8 mouse cellular contexts compared by ENCODE assay signal in the genomic region with DNA sequence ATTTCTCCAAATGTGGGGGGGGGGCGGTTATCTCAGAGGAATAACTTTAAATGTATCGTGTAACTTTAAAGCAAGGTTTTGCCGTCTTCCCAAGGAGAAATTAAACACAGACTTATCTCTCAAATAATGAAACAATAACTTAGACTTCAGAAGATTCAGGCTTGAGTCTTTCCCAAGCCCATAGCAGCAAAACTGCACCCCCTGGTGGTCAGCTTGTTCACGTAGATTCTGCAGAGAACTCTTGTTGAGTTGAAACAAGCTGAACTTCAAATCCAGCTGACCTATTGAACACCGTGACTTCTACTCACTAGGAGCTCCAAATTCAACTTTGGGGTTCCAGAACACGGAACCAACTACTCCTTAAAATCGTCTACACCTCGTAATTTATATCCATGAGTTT. TPM values are rescaled to one million over a fixed set of nuclear protein-coding genes. Genes with fewer than 3 reads are reported as not detected.
DNase-seq lines count a peak whose midpoint lies in the region; ATAC-seq and TF ChIP-seq lines count a peak whose summit lies in the region.

No protein-coding gene starts in this region.

- in situ Hi-C loops in Patski (cut with MboI; ENCODE audit: low pct_unique_long_range_greater_than_20kb) = loop anchor here (5.0 kb wide), 2 partner anchors 92 to 272 kb away; no protein-coding TSS in a partner anchor

- CTCF ChIA-PET in Patski (lab: Charles Lee) = interaction anchor here (0.7 to 2.4 kb wide), 10 partner anchors 80 to 273 kb away, joined by 3 to 12 read pairs (median 4); no protein-coding TSS in a partner anchor

- ATAC-seq in Patski = peak; percentile 45
- ATAC-seq in megakaryocyte, adult 5-6 weeks (ENCODE audit: poor library complexity, severe bottlenecking) = peak; percentile 67
- ATAC-seq in erythroblast, adult 5-6 weeks (replicated peaks; ENCODE audit: low FRiP score, poor library complexity, severe bottlenecking) = no peak

- DNase-seq in B cell, adult 2 months = peak; percentile 86 to 88
- peak; percentile 33 for DNase-seq in Patski (ENCODE audit: low read depth, low spot score)
- DNase-seq in cerebellum, postnatal 25 days = peak; percentile 86 to 94
- peak; percentile 67 to 84 for DNase-seq in gastrocnemius, postnatal 4 days (ENCODE audit: low spot score in 2 of 2)
- peak; percentile 90 to 92 for DNase-seq in layer of hippocampus, postnatal 10 days (ENCODE audit: low spot score in 2 of 2)
- peak; percentile 14 to 62 for DNase-seq in spleen, postnatal 14 days (ENCODE audit: low spot score in 2 of 2)

- peak; percentile 76 for TF ChIP-seq CTCF in Patski (IDR thresholded peaks at IDR 0.05)

- H3K27me3 ChIP-seq in Patski = peaks cover 46% of the 10 kb centered on the region

- POLR2A ChIA-PET in Patski (lab: Charles Lee) = interaction anchor here (0.7 kb wide), 2 partner anchors 95 to 1744 kb away, joined by 3 read pairs; no protein-coding TSS in a partner anchor

RNA-seq across cellular contexts. Expression of a gene that starts 1.4 kb away (rescaled TPM):
- 0.15 TPM for polyA plus RNA-seq in Patski (2021)
- 1 to 10 TPM; 5.4 to 5.6 TPM for total RNA-seq in gastrocnemius, postnatal 4 days (2021)
- total RNA-seq in layer of hippocampus, postnatal 10 days (2021) = 10 to 100 TPM; 42.5 to 43.8 TPM
- total RNA-seq in megakaryocyte, adult 5-6 weeks (2015) = not detected in 2 replicates
- total RNA-seq in megakaryocyte, adult 5-6 weeks (2017) = 0.07 TPM in 1 of 2 replicates, not detected in the other
- not detected in 2 replicates for total RNA-seq in erythroblast, adult 5-6 weeks (2015; ENCODE audit: low replicate concordance)
- total RNA-seq in erythroblast, adult 5-6 weeks (2017; ENCODE audit: low replicate concordance) = 0.14 and 0.17 TPM in 2 replicates

Comparison
In these comparisons a context has a peak if more than half of its experiments do, and no peak if none do; other contexts are left out.
1. DNase-seq: peak in every context shown above with its lines; median percentile 91 in layer of hippocampus, postnatal 10 days; 90 in cerebellum, postnatal 25 days; 87 in B cell, adult 2 months; 76 in gastrocnemius, postnatal 4 days; 38 in spleen, postnatal 14 days; 33 in Patski.
2. RNA of a gene that starts 1.4 kb away (total RNA-seq): 42.5 to 43.8 TPM in layer of hippocampus, postnatal 10 days; 5.4 to 5.6 TPM in gastrocnemius, postnatal 4 days, 0.14 to 0.17 TPM in erythroblast, adult 5-6 weeks and 0.07 TPM in megakaryocyte, adult 5-6 weeks; every median in the first group is over 4 times any median in the second.